ENCODE assay signal across 11 mouse cellular contexts in genomic region chr11:119419327-119420118, GRCm38 (mm10). TPM values are rescaled to one million over a fixed set of nuclear protein-coding genes. Genes with fewer than 3 reads are reported as not detected.
DNase-seq lines count a peak whose midpoint lies in the region; ATAC-seq lines count a peak whose summit lies in the region.
"Had no signal": no experiment of that assay in that cellular context is flagged by ENCODE, and none has a peak within 500 bp of the region (broad histone marks: within the 10 kb centered on the region; RNA-seq: fewer than 3 reads in every experiment).

No protein-coding gene starts in this region.

- H3K9ac ChIP-seq in intestine, embryonic 15.5 days = no peak overlapping the region
- no peak overlapping the region for H3K9ac ChIP-seq in intestine, embryonic 16.5 days (ENCODE audit: low read depth, low read length)
- no peak overlapping the region for H3K9ac ChIP-seq in limb, embryonic 15.5 days
- H3K9ac ChIP-seq: forebrain, embryonic 15.5 days; liver, embryonic 13.5 days had no signal

- no peak for ATAC-seq in intestine, embryonic 15.5 days
- ATAC-seq in intestine, embryonic 16.5 days = no peak
- no peak for ATAC-seq in limb, embryonic 15.5 days (ENCODE audit: insufficient number of reproducible peaks, low FRiP score, low TSS enrichment, low read depth)
- ATAC-seq in erythroid progenitor cell, adult 5-6 weeks (replicated peaks; ENCODE audit: low FRiP score, poor library complexity, severe bottlenecking) = no peak
- ATAC-seq: forebrain, embryonic 15.5 days had no signal

- DNase-seq in 416B (ENCODE audit: low read depth) = peak; percentile 83
- peak; percentile 32 for DNase-seq in embryo, embryonic 9.5 days (ENCODE audit: extremely low spot score)
- DNase-seq in right cerebral cortex, postnatal 36 days (ENCODE audit: low spot score in 2 of 2) = no peak
- DNase-seq in cerebellum, adult 9-11 months = no peak
- DNase-seq: cerebellum, postnatal 36 days; liver, embryonic 13.5 days had no signal

- H3K27me3 ChIP-seq in intestine, embryonic 15.5 days (replicated peaks) = no peaks in the 10 kb centered on the region
- no peaks in the 10 kb centered on the region for H3K27me3 ChIP-seq in intestine, embryonic 16.5 days (replicated peaks; ENCODE audit: control insufficient read depth, insufficient read depth, low read length)
- no peaks in the 10 kb centered on the region for H3K27me3 ChIP-seq in limb, embryonic 15.5 days
- H3K27me3 ChIP-seq: forebrain, embryonic 15.5 days; liver, embryonic 13.5 days had no signal

- no peaks in the 10 kb centered on the region for H3K9me3 ChIP-seq in intestine, embryonic 15.5 days
- no peaks in the 10 kb centered on the region for H3K9me3 ChIP-seq in intestine, embryonic 16.5 days (ENCODE audit: control insufficient read depth, low read length)
- no peaks in the 10 kb centered on the region for H3K9me3 ChIP-seq in limb, embryonic 15.5 days
- H3K9me3 ChIP-seq: forebrain, embryonic 15.5 days; liver, embryonic 13.5 days had no signal

- 36% methylated on average over 16 of the region's 16 CpGs for WGBS in intestine, embryonic 15.5 days
- 36% methylated on average over 16 of the region's 16 CpGs for WGBS in intestine, embryonic 16.5 days
- 33% methylated on average over 16 of the region's 16 CpGs for WGBS in limb, embryonic 15.5 days

- no peaks in the 10 kb centered on the region for H3K4me1 ChIP-seq in intestine, embryonic 15.5 days (replicated peaks)
- H3K4me1 ChIP-seq in intestine, embryonic 16.5 days (ENCODE audit: control insufficient read depth, insufficient read depth, low read length) = no peaks in the 10 kb centered on the region
- peaks cover 6% of the 10 kb centered on the region; the same call in 1 of the 2 replicates for H3K4me1 ChIP-seq in limb, embryonic 15.5 days
- H3K4me1 ChIP-seq: forebrain, embryonic 15.5 days had no signal

- 0 out of 2 replicates have a peak overlapping the region, but pooled peaks have one; percentile 9 for H3K27ac ChIP-seq in intestine, embryonic 15.5 days
- H3K27ac ChIP-seq in intestine, embryonic 16.5 days (ENCODE audit: low read length) = no peak overlapping the region
- H3K27ac ChIP-seq in limb, embryonic 15.5 days = peak overlapping the region; percentile 38; the same call in 1 of the 2 replicates
- H3K27ac ChIP-seq: forebrain, embryonic 15.5 days; liver, embryonic 13.5 days had no signal

- peaks cover 11% of the 10 kb centered on the region; the same call in 1 of the 2 replicates for H3K36me3 ChIP-seq in intestine, embryonic 15.5 days
- H3K36me3 ChIP-seq in intestine, embryonic 16.5 days (ENCODE audit: control insufficient read depth, insufficient read depth, low read length) = peaks cover 14% of the 10 kb centered on the region; the same call in 1 of the 2 replicates
- peaks cover 28% of the 10 kb centered on the region; the same call in 1 of the 2 replicates for H3K36me3 ChIP-seq in limb, embryonic 15.5 days
- H3K36me3 ChIP-seq: forebrain, embryonic 15.5 days had no signal

- no peak overlapping the region for H3K4me3 ChIP-seq in intestine, embryonic 15.5 days (replicated peaks)
- H3K4me3 ChIP-seq in intestine, embryonic 16.5 days (ENCODE audit: low read length) = no peak overlapping the region
- no peak overlapping the region; the same call in 1 of the 2 replicates for H3K4me3 ChIP-seq in limb, embryonic 15.5 days
- H3K4me3 ChIP-seq: forebrain, embryonic 15.5 days; liver, embryonic 13.5 days had no signal

- H3K4me2 ChIP-seq in intestine, embryonic 15.5 days (replicated peaks) = no peak overlapping the region
- H3K4me2 ChIP-seq in intestine, embryonic 16.5 days (ENCODE audit: low read depth, low read length) = no peak overlapping the region
- H3K4me2 ChIP-seq in limb, embryonic 15.5 days = no peak overlapping the region
- H3K4me2 ChIP-seq: forebrain, embryonic 15.5 days; liver, embryonic 13.5 days had no signal

RNA-seq across cellular contexts. Expression of gene Rnf213, which starts 26.6 kb away (rescaled TPM):
- polyA plus RNA-seq in intestine, embryonic 15.5 days (2015; fragmentation: Nextera tagmentation; extraction: Ambion mirVana) = 8.3 and 9.2 TPM in 2 replicates
- polyA plus RNA-seq in intestine, embryonic 16.5 days (2015; fragmentation: Nextera tagmentation; extraction: Ambion mirVana) = 7.0 and 7.5 TPM in 2 replicates
- polyA plus RNA-seq in limb, embryonic 15.5 days (2015; fragmentation: Nextera tagmentation; extraction: Ambion mirVana) = 3.1 and 3.7 TPM in 2 replicates
- total RNA-seq in erythroid progenitor cell, adult 5-6 weeks (2015; ENCODE audit: low replicate concordance) = 83.4 and 100 TPM in 2 replicates
- total RNA-seq in erythroid progenitor cell, adult 5-6 weeks (2017; ENCODE audit: low replicate concordance) = 79.2 and 88.4 TPM in 2 replicates

Comparison
In these comparisons a context has a peak if more than half of its experiments do, and no peak if none do; other contexts are left out.
1. DNase-seq: peak in 416B (single experiment) and embryo, embryonic 9.5 days (single experiment); none in right cerebral cortex, postnatal 36 days (0 of 2) and cerebellum, adult 9-11 months (single experiment).